Mouse (Mus musculus) heart, adult 11 months (tissue): ENCODE data around the gene 0610009B22Rik.

ENCODE experiments used
- DNase-seq: peaks from one replicate; pipeline ENCODE4 v3.0.0; 2022

0610009B22Rik gene

DNA sequence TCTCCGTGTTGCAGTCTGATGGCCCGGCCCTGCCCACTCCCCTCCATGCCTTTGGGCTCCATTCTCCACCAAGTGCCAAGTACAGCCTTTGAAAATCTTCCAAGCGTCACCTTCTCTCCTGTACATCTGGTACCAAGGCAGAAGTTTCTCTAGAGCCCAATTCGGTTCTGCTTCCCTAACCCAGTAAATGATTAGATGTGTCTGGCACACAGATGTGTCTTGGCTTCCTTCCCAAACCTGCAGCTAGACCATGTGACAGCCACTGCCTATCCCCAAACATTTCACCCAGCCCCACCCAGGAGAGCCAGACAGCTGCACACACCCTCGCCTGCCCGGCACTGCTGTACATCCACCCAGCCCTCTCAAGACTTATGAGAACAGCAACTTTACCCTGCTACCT, 30.0 kb downstream of the 0610009B22Rik start:
- peak; percentile 97 for DNase-seq

GRCm38 (mm10) chr11:51658291-51658690, 30.4 kb downstream of the 0610009B22Rik start:
- no peak for DNase-seq

GRCm38 (mm10) chr11:51656798-51657521, 31.7 kb downstream of the 0610009B22Rik start:
- DNase-seq, result peak; percentile 93

DNA sequence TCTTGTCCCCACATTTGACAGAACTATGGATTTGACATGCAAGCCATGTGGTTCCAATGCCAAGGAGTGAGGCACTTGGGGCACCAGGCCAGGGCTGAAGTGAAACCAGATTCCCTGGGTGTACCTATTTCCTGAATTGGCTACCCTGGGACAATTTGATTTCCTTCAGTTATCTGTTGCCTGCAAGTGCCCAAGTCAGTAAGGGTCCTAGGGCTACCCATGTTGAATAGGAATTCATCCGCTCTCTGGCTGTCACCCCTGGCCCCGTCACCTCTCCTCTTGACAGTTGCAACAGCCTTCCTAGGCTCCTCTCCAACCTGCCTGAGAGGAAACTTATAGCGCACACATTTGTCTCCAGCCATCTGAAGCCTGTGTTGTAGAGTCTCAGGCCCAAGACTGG, 33.8 kb downstream of the 0610009B22Rik start:
- DNase-seq, result no peak

DNA sequence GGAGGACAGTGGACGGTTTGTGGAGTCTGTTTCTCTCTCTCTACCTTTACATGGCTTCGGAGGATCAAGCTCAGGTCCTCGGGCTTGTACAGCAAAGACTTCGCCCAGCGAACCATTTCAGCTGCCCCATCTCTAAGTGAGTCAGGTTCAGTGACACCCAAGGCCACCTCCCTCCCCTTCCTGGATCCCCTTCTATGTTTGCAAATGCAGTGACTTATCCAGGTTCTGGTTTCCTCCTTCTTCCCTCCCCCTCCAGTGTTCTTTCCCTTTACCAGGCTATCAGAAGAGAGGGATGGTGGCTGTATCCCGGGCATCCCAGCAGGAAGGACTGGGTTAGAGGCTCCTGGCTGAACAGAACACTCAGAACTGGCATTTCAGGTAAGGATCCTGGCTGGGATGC, 34.9 kb downstream of the 0610009B22Rik start:
- no peak for DNase-seq

GRCm38 (mm10) chr11:51652889-51653418, 35.7 kb downstream of the 0610009B22Rik start:
- no peak for DNase-seq

GRCm38 (mm10) chr11:51650691-51651515, 37.8 kb downstream of the 0610009B22Rik start, which contains the start of the genes N4bp3 and D930048N14Rik:
N4bp3 (minus strand) TSS chr11:51650842.
D930048N14Rik (plus strand) TSS chr11:51650954.
- DNase-seq, result peak; percentile 98

DNA sequence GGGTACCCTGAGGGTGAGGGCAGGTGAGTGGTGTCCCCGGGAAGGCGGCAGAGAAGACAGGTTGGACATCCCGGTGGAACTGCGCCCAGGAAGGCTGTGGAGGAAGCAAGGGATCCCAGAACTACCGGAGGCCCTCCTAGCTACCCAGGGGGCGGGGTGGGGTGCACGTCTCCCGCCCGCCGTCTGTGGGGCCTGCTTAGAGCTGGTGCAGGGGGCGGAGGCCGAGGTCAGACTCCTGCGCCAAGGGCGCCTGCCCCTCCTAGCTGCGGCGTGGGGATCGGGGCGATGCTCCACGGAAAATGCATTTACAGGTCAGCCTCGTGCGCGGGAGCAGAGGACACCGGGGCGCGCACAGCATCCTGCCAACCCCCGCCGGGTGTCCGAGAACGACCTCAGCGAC, 38.4 kb downstream of the 0610009B22Rik start:
- DNase-seq, result peak; percentile 96

- peak; percentile 94 for DNase-seq
Measured at GRCm38 (mm10) chr11:51649889-51650199, 38.8 kb downstream of the 0610009B22Rik start.

GRCm38 (mm10) chr11:51649111-51649888, 39.4 kb downstream of the 0610009B22Rik start:
- DNase-seq, result peak; percentile 93

- DNase-seq, result peak; percentile 94
Measured at GRCm38 (mm10) chr11:51648566-51648965, 40.1 kb downstream of the 0610009B22Rik start.

DNA sequence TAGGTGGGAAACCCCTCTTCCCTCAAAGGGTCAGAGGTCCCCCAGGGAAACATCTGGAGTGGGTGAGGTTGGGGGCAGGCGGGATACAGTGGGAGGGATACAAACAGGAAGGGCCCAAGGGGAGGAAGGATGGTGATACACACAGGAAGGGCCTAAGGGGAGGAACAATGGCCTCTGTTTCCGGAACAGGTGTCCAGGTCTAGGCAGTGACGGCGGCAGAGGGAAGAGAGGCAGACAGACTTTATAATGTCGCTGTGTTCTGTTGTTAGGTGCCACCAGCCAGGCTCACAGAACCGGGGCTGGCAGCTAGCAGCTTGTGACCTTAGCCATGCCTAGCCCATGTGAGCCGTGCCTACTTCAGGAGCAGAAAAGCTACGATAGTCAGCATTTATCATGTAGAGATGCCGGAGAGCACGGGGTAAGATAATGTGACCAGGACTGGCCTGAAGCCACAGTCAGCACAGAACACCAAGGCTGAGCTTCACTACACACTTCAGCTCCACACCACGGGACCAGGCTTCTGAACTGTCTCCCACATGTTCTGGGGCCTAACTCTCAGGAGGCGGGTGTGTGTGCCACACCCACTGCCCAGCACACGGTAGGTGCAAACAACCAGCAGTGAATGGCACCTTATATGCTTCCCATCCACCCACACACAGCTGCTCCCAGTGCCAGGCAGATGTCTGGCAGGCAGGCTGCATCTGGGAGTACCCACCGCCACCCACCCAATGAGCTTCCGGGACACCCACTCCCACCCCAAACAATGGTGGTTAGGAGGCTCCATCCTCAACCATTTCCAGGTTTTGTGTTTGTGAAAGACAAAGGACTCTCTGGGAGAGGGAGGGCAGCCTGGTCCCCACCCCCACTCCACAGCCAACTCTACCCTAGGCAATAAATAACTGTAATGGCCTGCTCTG, 41.7 kb downstream of the 0610009B22Rik start:
- peak; percentile 99 for DNase-seq

- peak; percentile 93 for DNase-seq
Measured at GRCm38 (mm10) chr11:51646245-51646644, 42.4 kb downstream of the 0610009B22Rik start.

- no peak for DNase-seq
Measured at GRCm38 (mm10) chr11:51645293-51645692, 43.4 kb downstream of the 0610009B22Rik start.

GRCm38 (mm10) chr11:51644217-51644616, 44.5 kb downstream of the 0610009B22Rik start:
- no peak for DNase-seq

- DNase-seq, result no peak
Measured at GRCm38 (mm10) chr11:51643761-51644160, 44.9 kb downstream of the 0610009B22Rik start.

DNA sequence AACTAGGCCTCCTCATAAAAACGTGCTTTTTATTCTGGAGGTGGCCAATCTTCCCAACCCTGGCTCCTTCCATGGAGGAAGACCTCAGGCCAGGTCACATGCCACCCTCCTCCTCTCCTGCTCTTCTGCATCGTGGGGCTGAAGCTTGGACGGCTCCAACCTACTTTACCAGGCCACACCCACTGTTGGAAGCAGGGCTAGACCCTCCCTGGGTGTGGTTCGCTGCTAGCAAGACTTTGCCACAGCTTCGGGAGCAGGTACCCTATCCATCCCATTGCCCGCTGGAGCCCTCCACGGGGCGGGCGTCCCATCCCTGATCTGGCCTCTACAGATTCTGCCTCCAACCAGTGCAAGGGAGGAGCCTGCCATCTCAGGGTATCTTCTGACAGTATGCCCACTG, 45.5 kb downstream of the 0610009B22Rik start:
- DNase-seq, result no peak

GRCm38 (mm10) chr11:51640748-51641147, 47.9 kb downstream of the 0610009B22Rik start:
- DNase-seq, result peak; percentile 92

GRCm38 (mm10) chr11:51638497-51638896, 50.2 kb downstream of the 0610009B22Rik start:
- no peak for DNase-seq

- DNase-seq, result peak; percentile 97
Measured at GRCm38 (mm10) chr11:51637971-51638414, 50.7 kb downstream of the 0610009B22Rik start.

DNA sequence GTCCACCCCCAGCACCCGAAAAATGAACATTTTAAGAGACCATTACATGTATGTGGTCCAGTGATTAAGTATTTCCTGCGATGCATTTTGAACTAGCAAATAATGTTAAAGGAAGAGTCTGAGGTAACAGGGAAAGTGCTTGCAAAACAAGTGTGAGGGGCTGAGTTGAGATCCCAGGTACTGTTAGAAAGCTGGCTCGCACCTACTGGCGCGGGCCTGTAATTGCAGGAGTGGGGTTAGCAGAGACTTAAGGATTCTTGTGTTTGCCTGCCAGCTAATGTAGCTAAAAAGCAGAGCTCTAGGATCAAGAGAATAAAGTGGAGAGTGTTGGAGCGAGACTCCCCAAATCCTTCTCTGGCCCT, 52.4 kb downstream of the 0610009B22Rik start:
- DNase-seq, result peak; percentile 95
